ENCODE assay signal across 10 mouse cellular contexts in genomic region chr16:38483582-38484309, GRCm38 (mm10). TPM values are rescaled to one million over a fixed set of nuclear protein-coding genes. Genes with fewer than 3 reads are reported as not detected.
DNase-seq lines count a peak whose midpoint lies in the region; ATAC-seq lines count a peak whose summit lies in the region.
"Had no signal": no experiment of that assay in that cellular context is flagged by ENCODE, and none has a peak within 500 bp of the region (broad histone marks: within the 10 kb centered on the region; RNA-seq: fewer than 3 reads in every experiment).

No protein-coding gene starts in this region.

- no peaks in the 10 kb centered on the region for H3K9me3 ChIP-seq in forebrain, embryonic 11.5 days (ENCODE audit: control insufficient read depth, low read length)
- no peaks in the 10 kb centered on the region for H3K9me3 ChIP-seq in kidney, embryonic 15.5 days (replicated peaks)
- H3K9me3 ChIP-seq in megakaryocyte, embryonic 14.5 days: no peaks in the 10 kb centered on the region
- H3K9me3 ChIP-seq in stomach, embryonic 16.5 days (replicated peaks; ENCODE audit: control insufficient read depth, low read length): no peaks in the 10 kb centered on the region

- H3K36me3 ChIP-seq in forebrain, embryonic 11.5 days (ENCODE audit: control insufficient read depth, insufficient read depth, low read length): no peaks in the 10 kb centered on the region
- H3K36me3 ChIP-seq in kidney, embryonic 15.5 days: no peaks in the 10 kb centered on the region
- no peaks in the 10 kb centered on the region for H3K36me3 ChIP-seq in megakaryocyte, embryonic 14.5 days (replicated peaks; ENCODE audit: low read length)
- no peaks in the 10 kb centered on the region for H3K36me3 ChIP-seq in stomach, embryonic 16.5 days (ENCODE audit: control insufficient read depth, insufficient read depth, low read length)

- no peak overlapping the region for H3K9ac ChIP-seq in forebrain, embryonic 11.5 days (ENCODE audit: low read length)
- H3K9ac ChIP-seq in kidney, embryonic 15.5 days: no peak overlapping the region
- peak overlapping the region; percentile 57 for H3K9ac ChIP-seq in stomach, embryonic 16.5 days (ENCODE audit: low read length)

- DNase-seq in kidney, adult 18-20 months: peak; percentile 10
- DNase-seq in kidney, adult 11 months: no peak
- peak; percentile 55 for DNase-seq in forebrain, embryonic 11.5 days (ENCODE audit: low spot score)
- DNase-seq in left cerebral cortex, adult 11 months (ENCODE audit: low spot score): no peak

- H3K4me2 ChIP-seq in forebrain, embryonic 11.5 days (ENCODE audit: low read depth, low read length, severe bottlenecking): peak overlapping the region; percentile 43
- H3K4me2 ChIP-seq in kidney, embryonic 15.5 days: peak overlapping the region; percentile 71
- peak overlapping the region; percentile 77 for H3K4me2 ChIP-seq in stomach, embryonic 16.5 days (ENCODE audit: low read depth, low read length)

- peaks cover 4% of the 10 kb centered on the region; the same call in 1 of the 2 replicates for H3K27me3 ChIP-seq in forebrain, embryonic 11.5 days (ENCODE audit: control insufficient read depth, insufficient read depth, low read length)
- H3K27me3 ChIP-seq in kidney, embryonic 15.5 days: peaks cover 36% of the 10 kb centered on the region
- peaks cover 29% of the 10 kb centered on the region for H3K27me3 ChIP-seq in megakaryocyte, embryonic 14.5 days (replicated peaks)
- no peaks in the 10 kb centered on the region for H3K27me3 ChIP-seq in stomach, embryonic 16.5 days (ENCODE audit: control insufficient read depth, insufficient read depth, low read length)
- H3K27me3 ChIP-seq: Patski had no signal

- peak overlapping the region; percentile 22 for H3K4me3 ChIP-seq in forebrain, embryonic 11.5 days (ENCODE audit: low read depth, low read length)
- H3K4me3 ChIP-seq in kidney, embryonic 15.5 days (replicated peaks): peak overlapping the region; percentile 37
- H3K4me3 ChIP-seq in megakaryocyte, embryonic 14.5 days (replicated peaks): peak overlapping the region; percentile 89
- H3K4me3 ChIP-seq in stomach, embryonic 16.5 days (replicated peaks; ENCODE audit: low read length): peak overlapping the region; percentile 37

- 41% methylated on average over 42 of the region's 42 CpGs for WGBS in forebrain, embryonic 11.5 days
- 28% methylated on average over 42 of the region's 42 CpGs for WGBS in kidney, embryonic 15.5 days
- WGBS in stomach, embryonic 16.5 days: 22% methylated on average over 42 of the region's 42 CpGs

- no peak overlapping the region for H3K27ac ChIP-seq in forebrain, embryonic 11.5 days (ENCODE audit: low read depth, low read length)
- H3K27ac ChIP-seq in kidney, embryonic 15.5 days: no peak overlapping the region
- no peak overlapping the region for H3K27ac ChIP-seq in stomach, embryonic 16.5 days (ENCODE audit: low read length)
- H3K27ac ChIP-seq: macrophage had no signal

- ATAC-seq in forebrain, embryonic 11.5 days (replicated peaks; ENCODE audit: low FRiP score): peak; percentile 27; the same call in 1 of the 2 replicates
- peak; percentile 54 for ATAC-seq in kidney, embryonic 15.5 days (replicated peaks; ENCODE audit: low FRiP score)
- peak; percentile 66; the same call in 1 of the 2 replicates for ATAC-seq in stomach, embryonic 16.5 days (ENCODE audit: insufficient read depth, low FRiP score)
- no peak for ATAC-seq in erythroblast, adult 5-6 weeks (replicated peaks; ENCODE audit: low FRiP score, poor library complexity, severe bottlenecking)
- ATAC-seq: Patski had no signal

- no peaks in the 10 kb centered on the region for H3K4me1 ChIP-seq in forebrain, embryonic 11.5 days (replicated peaks; ENCODE audit: control insufficient read depth, insufficient read depth, low read length)
- H3K4me1 ChIP-seq in kidney, embryonic 15.5 days: peaks cover 14% of the 10 kb centered on the region
- H3K4me1 ChIP-seq in megakaryocyte, embryonic 14.5 days: peaks cover 20% of the 10 kb centered on the region
- H3K4me1 ChIP-seq in stomach, embryonic 16.5 days (ENCODE audit: control insufficient read depth, insufficient read depth, low read length): peaks cover 4% of the 10 kb centered on the region; the same call in 1 of the 2 replicates

RNA-seq across cellular contexts. Expression of gene Cd80, which starts 28.4 kb away (rescaled TPM):
- polyA plus RNA-seq in forebrain, embryonic 11.5 days (2014; fragmentation: Nextera tagmentation; extraction: Ambion mirVana): 0.45 and 0.73 TPM in 2 replicates
- 0.29 and 0.50 TPM in 2 replicates for polyA plus RNA-seq in kidney, embryonic 15.5 days (2015; fragmentation: Nextera tagmentation; extraction: Ambion mirVana)
- polyA plus RNA-seq in megakaryocyte, embryonic 14.5 days (2012; ENCODE audit: insufficient read depth, low replicate concordance): 0.17 TPM in 1 of 2 replicates, not detected in the other
- 0.66 and 0.86 TPM in 2 replicates for polyA plus RNA-seq in stomach, embryonic 16.5 days (2015; fragmentation: Nextera tagmentation; extraction: Ambion mirVana)
- not detected in 2 replicates for total RNA-seq in erythroblast, adult 5-6 weeks (2015; ENCODE audit: low replicate concordance)
- total RNA-seq in erythroblast, adult 5-6 weeks (2017; ENCODE audit: low replicate concordance): 0.77 and 0.98 TPM in 2 replicates

RNA-seq across cellular contexts. Expression of gene Adprh, which starts 31.2 kb away (rescaled TPM):
- polyA plus RNA-seq in forebrain, embryonic 11.5 days (2014; fragmentation: Nextera tagmentation; extraction: Ambion mirVana): 135 and 137 TPM in 2 replicates
- 93.2 and 102 TPM in 2 replicates for polyA plus RNA-seq in kidney, embryonic 15.5 days (2015; fragmentation: Nextera tagmentation; extraction: Ambion mirVana)
- polyA plus RNA-seq in megakaryocyte, embryonic 14.5 days (2012; ENCODE audit: insufficient read depth, low replicate concordance): 423 and 659 TPM in 2 replicates
- 73.0 and 79.4 TPM in 2 replicates for polyA plus RNA-seq in stomach, embryonic 16.5 days (2015; fragmentation: Nextera tagmentation; extraction: Ambion mirVana)
- 6.1 and 9.2 TPM in 2 replicates for total RNA-seq in erythroblast, adult 5-6 weeks (2015; ENCODE audit: low replicate concordance)
- 2.2 and 4.6 TPM in 2 replicates for total RNA-seq in erythroblast, adult 5-6 weeks (2017; ENCODE audit: low replicate concordance)

RNA-seq across cellular contexts. Expression of gene Timmdc1, which starts 38.7 kb away (rescaled TPM):
- 30.2 and 31.3 TPM in 2 replicates for polyA plus RNA-seq in forebrain, embryonic 11.5 days (2014; fragmentation: Nextera tagmentation; extraction: Ambion mirVana)
- 32.1 and 32.3 TPM in 2 replicates for polyA plus RNA-seq in kidney, embryonic 15.5 days (2015; fragmentation: Nextera tagmentation; extraction: Ambion mirVana)
- polyA plus RNA-seq in megakaryocyte, embryonic 14.5 days (2012; ENCODE audit: insufficient read depth, low replicate concordance): 26.4 and 39.4 TPM in 2 replicates
- polyA plus RNA-seq in stomach, embryonic 16.5 days (2015; fragmentation: Nextera tagmentation; extraction: Ambion mirVana): 23.1 and 25.8 TPM in 2 replicates
- 1.5 and 3.6 TPM in 2 replicates for total RNA-seq in erythroblast, adult 5-6 weeks (2015; ENCODE audit: low replicate concordance)
- total RNA-seq in erythroblast, adult 5-6 weeks (2017; ENCODE audit: low replicate concordance): 3.8 and 12.4 TPM in 2 replicates

RNA-seq across cellular contexts. Expression of gene Pla1a, which starts 50.8 kb away (rescaled TPM):
- polyA plus RNA-seq in forebrain, embryonic 11.5 days (2014; fragmentation: Nextera tagmentation; extraction: Ambion mirVana): 0.15 and 0.25 TPM in 2 replicates
- 3.9 and 4.2 TPM in 2 replicates for polyA plus RNA-seq in kidney, embryonic 15.5 days (2015; fragmentation: Nextera tagmentation; extraction: Ambion mirVana)
- polyA plus RNA-seq in megakaryocyte, embryonic 14.5 days (2012; ENCODE audit: insufficient read depth, low replicate concordance): not detected in 2 replicates
- 2.3 and 2.6 TPM in 2 replicates for polyA plus RNA-seq in stomach, embryonic 16.5 days (2015; fragmentation: Nextera tagmentation; extraction: Ambion mirVana)
- total RNA-seq in erythroblast, adult 5-6 weeks (2015; ENCODE audit: low replicate concordance): 3.7 TPM in 1 of 2 replicates, not detected in the other
- 0.28 TPM in 1 of 2 replicates, not detected in the other for total RNA-seq in erythroblast, adult 5-6 weeks (2017; ENCODE audit: low replicate concordance)
- polyA plus RNA-seq: macrophage had no signal

Comparison
In these comparisons a context has a peak if more than half of its experiments do, and no peak if none do; other contexts are left out.
1. DNase-seq: peak in kidney, adult 18-20 months (single experiment) and forebrain, embryonic 11.5 days (single experiment); none in kidney, adult 11 months (single experiment) and left cerebral cortex, adult 11 months (single experiment).
2. H3K4me3 ChIP-seq: peak in every context shown above with its lines; median percentile 89 in megakaryocyte, embryonic 14.5 days; 37 in kidney, embryonic 15.5 days; 37 in stomach, embryonic 16.5 days; 22 in forebrain, embryonic 11.5 days.
3. Peak in every context shown above with its lines, with median percentiles within 50 percentile points of each other: H3K4me2 ChIP-seq.